Mouse (Mus musculus) ovary, postnatal 14 days (tissue): ENCODE measurements around the gene 9430038I01Rik.

ENCODE experiments used
- DNase-seq: peaks from one replicate; pipeline ENCODE4 v3.0.0; 2022; ENCODE audit warnings: low spot score

Gene 9430038I01Rik

DNA sequence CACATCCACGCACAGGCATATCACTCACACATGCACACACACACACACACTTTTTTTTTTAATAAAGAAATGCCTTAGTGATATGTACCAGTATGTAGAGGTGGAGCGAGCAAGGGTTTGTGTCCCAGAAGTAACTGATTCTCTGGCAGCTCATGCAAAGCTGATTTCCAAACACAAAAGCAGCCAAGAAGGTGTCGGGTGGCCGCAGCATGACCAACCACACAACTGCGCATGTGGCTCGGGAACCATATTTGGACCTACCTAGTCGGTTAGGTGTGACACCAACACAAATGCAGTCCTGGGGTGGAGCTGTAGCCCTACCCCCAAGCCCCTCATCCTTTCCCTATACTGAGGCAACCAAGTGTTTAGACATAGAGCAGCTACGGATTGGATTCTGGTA is 45.5 kb downstream of the 9430038I01Rik start:
- DNase-seq: no peak

GRCm38 (mm10) chr7:137364571-137364970 is 46.0 kb downstream of the 9430038I01Rik start:
- no peak for DNase-seq

DNA sequence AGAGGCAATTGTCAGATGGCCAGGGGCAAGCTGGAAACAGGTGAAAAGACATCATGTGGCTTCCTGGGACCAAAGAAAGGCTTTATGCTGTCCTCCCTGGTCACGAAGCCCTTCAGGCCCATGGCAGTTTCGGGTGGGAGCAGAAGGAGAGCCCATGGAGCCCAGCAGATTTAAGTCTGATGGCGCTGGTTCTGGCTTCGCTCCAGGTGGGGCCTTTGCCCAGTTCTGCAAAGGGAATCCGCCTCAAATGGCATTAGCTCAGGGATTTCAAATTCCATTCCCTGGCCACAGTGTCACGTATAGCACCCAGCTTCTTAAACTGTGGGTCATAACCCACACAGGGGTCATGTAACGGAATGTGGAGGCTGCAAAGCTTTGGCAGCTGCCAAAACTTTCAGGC is 63.7 kb downstream of the 9430038I01Rik start:
- no peak for DNase-seq

DNA sequence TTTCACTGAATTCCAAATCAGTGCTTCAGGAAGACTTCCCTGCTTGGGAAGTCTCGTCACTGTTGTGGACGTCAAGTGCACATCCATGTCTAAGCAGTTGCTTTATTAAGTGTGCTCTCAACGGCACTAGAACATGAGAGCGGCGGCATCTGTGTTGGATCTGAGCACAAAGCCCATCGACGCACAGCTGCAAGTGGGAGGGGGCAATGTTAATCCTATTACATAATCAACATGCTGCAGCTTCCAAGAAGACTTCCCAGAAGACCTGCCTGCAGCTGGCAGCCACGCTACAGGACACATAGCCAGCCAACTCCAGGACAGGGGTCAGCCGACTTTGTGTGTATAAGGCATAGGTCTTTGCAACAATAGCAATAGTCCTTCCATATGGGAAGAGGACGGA is 64.5 kb downstream of the 9430038I01Rik start:
- DNase-seq: no peak

- no peak for DNase-seq
Observed at GRCm38 (mm10) chr7:137333951-137334350, 76.6 kb downstream of the 9430038I01Rik start.
